Mouse (Mus musculus) neural tube, embryonic 14.5 days (tissue): Measurements from ENCODE around the gene Dars2. TPM values are rescaled to one million over a fixed set of nuclear protein-coding genes. Genes with fewer than 3 reads are reported as not detected.
"Not testable (repeated sequence)": the region's sequence is repeated elsewhere in the genome, so short reads cannot be mapped to it uniquely, and the experiment has no call there.

ENCODE experiments used
- ATAC-seq: fragments of 200-750 bp; cut with Nextera tagmentation; 2 replicates; pipeline ENCODE4 v1.8.0; 2017; ENCODE audit warnings: low read depth, mild to moderate bottlenecking, moderate TSS enrichment, moderate library complexity
- H3K27ac ChIP-seq: fragments of 300-500 bp; sonication (generic); 2 replicates; pipeline ENCODE4 v1.5.1; 2014; ENCODE audit warnings: low read depth, mild to moderate bottlenecking, control low read depth, low read length, moderate library complexity, mixed read lengths
- H3K27me3 ChIP-seq: fragments of 300-500 bp; sonication (generic); 2 replicates; pipeline ENCODE4 v1.6.1; 2014; ENCODE audit warnings: low read length; ENCODE audit not compliant: control insufficient read depth, insufficient read depth
- H3K36me3 ChIP-seq: fragments of 300-500 bp; sonication (generic); 2 replicates; pipeline ENCODE4 v1.6.1; 2014; ENCODE audit warnings: low read length, mixed read lengths; ENCODE audit not compliant: control insufficient read depth, insufficient read depth
- H3K4me1 ChIP-seq: fragments of 300-500 bp; sonication (generic); 2 replicates; pipeline ENCODE4 v1.6.1; 2014; ENCODE audit warnings: low read length; ENCODE audit not compliant: control insufficient read depth, insufficient read depth
- H3K4me2 ChIP-seq: fragments of 300-500 bp; sonication (generic); 2 replicates; pipeline ENCODE4 v1.6.1; 2014; ENCODE audit warnings: mild to moderate bottlenecking, low read depth, low read length, control low read depth
- H3K4me3 ChIP-seq: fragments of 300-500 bp; sonication (generic); 2 replicates; pipeline ENCODE4 v1.5.1; 2014; ENCODE audit warnings: low read depth, low read length, control low read depth, mixed read lengths
- H3K9ac ChIP-seq: fragments of 300-500 bp; sonication (generic); replicated peaks from 2 replicates; pipeline ENCODE4 v1.6.1; 2014; ENCODE audit warnings: low read depth, mild to moderate bottlenecking, control low read depth, low read length, mixed read lengths
- H3K9me3 ChIP-seq: fragments of 300-500 bp; sonication (generic); 2 replicates; pipeline ENCODE4 v1.6.1; 2016; ENCODE audit warnings: low read length; ENCODE audit not compliant: control insufficient read depth
- WGBS: fragments of 180-500 bp; shearing (Covaris S2); extraction: QIAGEN DNeasy Blood & Tissue Kit; methylation state at CpG from one replicate; pipeline ENCODE4 v1.1.7; 2014; 5-methylcytosine and 5-hydroxymethylcytosine counted together
- polyA plus RNA-seq: library from polyadenylated mRNA; unstranded; fragments of >200 nt; fragmentation: Nextera tagmentation; extraction: Ambion mirVana; gene quantifications from 2 replicates; pipeline ENCODE4 v1.2.1, GENCODE M21; 2014

Dars2 gene
- polyA plus RNA-seq, 1 experiment from 2014 or later: 26.4 TPM

- Histone ChIP-seq H3K9ac (no peak overlapping the region), H3K4me3 (no peak overlapping the region), H3K27ac (no peak overlapping the region), H3K9me3 (no peaks in the 10 kb centered on the region), H3K27me3 (no peaks in the 10 kb centered on the region), H3K4me1 (peaks cover 11% of the 10 kb centered on the region), H3K4me2 (no peak overlapping the region), H3K36me3 (peaks cover 23% of the 10 kb centered on the region)
- 95% methylated on average over 3 of the region's 3 CpGs for WGBS
- ATAC-seq: no peak
Measured at GRCm38 (mm10) chr1:161030058-161030457, 40.4 kb downstream of the Dars2 start.

GRCm38 (mm10) chr1:161028427-161028826 lies 42.0 kb downstream of the Dars2 start:
- 97% methylated on average over 1 of the region's 1 CpGs for WGBS
- not testable (repeated sequence) for ATAC-seq

GRCm38 (mm10) chr1:161027196-161027595 lies 43.3 kb downstream of the Dars2 start:
- 89% methylated on average over 2 of the region's 2 CpGs for WGBS
- H3K9ac ChIP-seq: no peak overlapping the region
- H3K9me3 ChIP-seq: no peaks in the 10 kb centered on the region
- H3K36me3 ChIP-seq: peaks cover 21% of the 10 kb centered on the region
- no peak overlapping the region for H3K4me2 ChIP-seq
- H3K4me1 ChIP-seq: no peaks in the 10 kb centered on the region
- no peaks in the 10 kb centered on the region for H3K27me3 ChIP-seq
- ATAC-seq: no peak
- no peak overlapping the region for H3K4me3 ChIP-seq
- no peak overlapping the region for H3K27ac ChIP-seq

More at GRCm38 (mm10) chr1:161028427-161028826, 42.0 kb downstream of the Dars2 start:
- peaks cover 23% of the 10 kb centered on the region for H3K36me3 ChIP-seq
- not testable (repeated sequence) for H3K9ac ChIP-seq, H3K4me1 ChIP-seq, H3K4me3 ChIP-seq, H3K9me3 ChIP-seq, H3K27me3 ChIP-seq, H3K27ac ChIP-seq, H3K4me2 ChIP-seq

GRCm38 (mm10) chr1:161025410-161026210 lies 44.8 kb downstream of the Dars2 start:
- Histone ChIP-seq H3K27me3 (no peaks in the 10 kb centered on the region), H3K9ac (no peak overlapping the region), H3K9me3 (no peaks in the 10 kb centered on the region), H3K4me1 (no peaks in the 10 kb centered on the region), H3K4me3 (no peak overlapping the region), H3K36me3 (peaks cover 9% of the 10 kb centered on the region), H3K4me2 (no peak overlapping the region), H3K27ac (no peak overlapping the region)
- 92% methylated on average over 5 of the region's 5 CpGs for WGBS
- no peak for ATAC-seq

GRCm38 (mm10) chr1:161020051-161020450 lies 50.4 kb downstream of the Dars2 start:
- 95% methylated on average over 14 of the region's 14 CpGs for WGBS

GRCm38 (mm10) chr1:161016378-161016777 lies 54.1 kb downstream of the Dars2 start:
- no peak for ATAC-seq
- Histone ChIP-seq H3K4me3 (no peak overlapping the region), H3K4me1 (no peaks in the 10 kb centered on the region), H3K9me3 (no peaks in the 10 kb centered on the region), H3K36me3 (peaks cover 34% of the 10 kb centered on the region), H3K27ac (no peak overlapping the region), H3K9ac (no peak overlapping the region), H3K27me3 (no peaks in the 10 kb centered on the region), H3K4me2 (no peak overlapping the region)
- 86% methylated on average over 2 of the region's 2 CpGs for WGBS

More at GRCm38 (mm10) chr1:161020051-161020450, 50.4 kb downstream of the Dars2 start:
- H3K36me3 ChIP-seq: peaks cover 30% of the 10 kb centered on the region
- H3K4me2 ChIP-seq: no peak overlapping the region
- ATAC-seq: no peak
- H3K9me3 ChIP-seq: no peaks in the 10 kb centered on the region
- H3K4me3 ChIP-seq: no peak overlapping the region
- H3K27me3 ChIP-seq: no peaks in the 10 kb centered on the region
- H3K9ac ChIP-seq: no peak overlapping the region
- no peak overlapping the region for H3K27ac ChIP-seq
- no peaks in the 10 kb centered on the region for H3K4me1 ChIP-seq

GRCm38 (mm10) chr1:161010436-161010835 lies 60.0 kb downstream of the Dars2 start:
- no peak overlapping the region for H3K27ac ChIP-seq
- no peak for ATAC-seq
- no peaks in the 10 kb centered on the region for H3K9me3 ChIP-seq
- WGBS: 88% methylated on average over 4 of the region's 4 CpGs
- H3K4me2 ChIP-seq: no peak overlapping the region
- no peaks in the 10 kb centered on the region for H3K4me1 ChIP-seq
- no peak overlapping the region for H3K9ac ChIP-seq
- H3K27me3 ChIP-seq: no peaks in the 10 kb centered on the region
- peaks cover 4% of the 10 kb centered on the region; the same call in 1 of the 2 replicates for H3K36me3 ChIP-seq
- no peak overlapping the region for H3K4me3 ChIP-seq

GRCm38 (mm10) chr1:161008038-161008437 lies 62.4 kb downstream of the Dars2 start:
- no peak for ATAC-seq
- H3K9me3 ChIP-seq: no peaks in the 10 kb centered on the region
- H3K27ac ChIP-seq: no peak overlapping the region
- H3K9ac ChIP-seq: no peak overlapping the region
- H3K4me1 ChIP-seq: no peaks in the 10 kb centered on the region
- peaks cover 4% of the 10 kb centered on the region; the same call in 1 of the 2 replicates for H3K36me3 ChIP-seq
- no peaks in the 10 kb centered on the region for H3K27me3 ChIP-seq
- no peak overlapping the region for H3K4me2 ChIP-seq
- H3K4me3 ChIP-seq: no peak overlapping the region
- WGBS: 92% methylated on average over 2 of the region's 2 CpGs

- no peak overlapping the region for H3K4me3 ChIP-seq
- no peak overlapping the region for H3K9ac ChIP-seq
- 84% methylated on average over 5 of the region's 5 CpGs for WGBS
- no peak overlapping the region for H3K27ac ChIP-seq
- ATAC-seq: no peak
- H3K36me3 ChIP-seq: no peaks in the 10 kb centered on the region
- H3K27me3 ChIP-seq: no peaks in the 10 kb centered on the region
- H3K4me2 ChIP-seq: no peak overlapping the region
- no peaks in the 10 kb centered on the region for H3K4me1 ChIP-seq
- no peaks in the 10 kb centered on the region for H3K9me3 ChIP-seq
Measured at GRCm38 (mm10) chr1:161006471-161006870, 64.0 kb downstream of the Dars2 start.
